Mouse (Mus musculus): ENCODE results near the gene Fbxw18.
"Not testable (repeated sequence)": the region's sequence is repeated elsewhere in the genome, so short reads cannot be mapped to it uniquely, and the experiment has no call there.

Fbxw18 gene

DNA sequence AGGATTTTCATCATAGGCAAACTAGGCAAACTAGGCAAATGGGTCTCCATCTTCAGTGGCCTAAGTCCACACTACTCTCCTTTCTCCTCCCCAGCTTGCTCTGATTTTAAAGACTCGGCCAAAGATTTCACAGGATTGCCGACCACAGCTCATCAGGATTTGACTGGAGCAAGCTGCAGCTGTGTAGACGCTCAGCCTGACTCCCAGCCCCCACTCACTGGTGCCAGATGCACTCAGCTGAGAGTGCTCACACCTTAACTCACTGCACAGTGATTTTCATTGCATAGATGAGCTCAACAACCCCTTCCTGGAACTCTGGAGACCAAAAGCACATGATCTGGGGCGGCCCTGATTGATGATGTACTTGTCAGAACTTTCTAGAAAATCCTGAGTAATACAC is at the start of gene Fbxw18:
Gene Fbxw18, minus strand, starts transcription at position 101 of the 400 bp plus-strand sequence.
- not testable (repeated sequence) for DNase-seq (ENCODE audit: low spot score in 2 of 2)

DNA sequence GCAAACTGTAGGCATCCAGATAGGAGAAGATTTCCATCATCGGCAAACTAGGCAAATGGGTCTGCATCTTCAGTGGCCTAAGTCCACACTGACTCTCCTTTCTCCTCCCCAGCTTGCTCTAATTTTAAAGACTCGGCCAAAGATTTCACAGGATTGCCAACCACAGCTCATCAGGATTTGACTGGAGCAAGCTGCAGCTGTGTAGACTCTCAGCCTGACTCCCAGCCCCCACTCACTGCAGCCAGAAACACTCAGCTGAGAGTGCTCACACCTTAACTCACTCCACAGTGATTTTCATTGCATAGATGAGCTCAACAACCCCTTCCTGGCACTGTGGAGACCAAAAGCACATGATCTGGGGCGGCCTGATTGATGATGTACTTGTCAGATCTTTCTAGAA is 43.5 kb upstream of the Fbxw18 start, which contains the start of gene Fbxw26:
Gene Fbxw26, minus strand, starts transcription at position 101 of the 400 bp plus-strand sequence.
- DNase-seq (ENCODE audit: low spot score in 2 of 2), result not testable (repeated sequence)

DNA sequence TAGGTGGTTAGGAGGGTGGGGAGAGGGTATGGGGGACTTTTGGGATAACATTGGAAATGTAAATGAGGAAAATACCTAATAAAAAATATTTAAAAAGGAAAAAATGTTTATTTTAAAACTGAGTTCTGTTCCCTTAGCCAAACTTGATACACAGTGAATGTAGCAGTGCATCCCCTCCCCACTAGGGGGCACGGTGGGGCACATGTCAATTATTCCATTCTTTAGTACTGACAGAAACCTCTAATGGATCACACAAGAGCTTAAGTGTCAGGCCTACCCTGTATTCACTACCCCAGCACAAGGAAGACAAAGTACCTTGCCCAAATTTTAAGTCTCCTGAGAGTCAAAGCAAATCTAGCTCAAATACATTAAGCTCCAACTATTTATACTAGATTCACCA is 17.2 kb downstream of the Fbxw18 start:
- peak in 1 of 2 experiments; percentile 17 for DNase-seq (ENCODE audit: low spot score in 2 of 2)

DNA sequence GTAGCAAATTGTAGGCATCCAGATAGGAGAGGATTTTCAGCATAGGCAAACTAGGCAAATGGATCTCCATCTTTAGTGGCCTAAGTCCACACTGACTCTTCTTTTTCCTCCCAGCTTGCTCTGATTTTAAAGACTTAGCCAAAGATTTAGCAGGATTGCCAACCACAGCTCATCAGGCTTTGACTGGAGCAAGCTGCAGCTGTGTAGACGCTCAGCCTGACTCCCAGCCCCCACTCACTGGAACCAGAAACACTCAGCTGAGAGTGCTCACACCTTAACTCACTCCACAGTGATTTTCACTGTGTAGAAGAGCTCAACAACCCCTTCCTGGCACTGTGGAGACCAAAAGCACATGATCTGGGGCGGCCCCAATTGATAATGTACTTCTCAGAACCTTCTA is 37.9 kb downstream of the Fbxw18 start, which contains the start of gene Fbxw25:
Gene Fbxw25, minus strand, starts transcription at position 101 of the 400 bp plus-strand sequence.
- DNase-seq (ENCODE audit: low spot score in 2 of 2), result not testable (repeated sequence)
